Mouse (Mus musculus) lung, postnatal 25 days (tissue): ENCODE measurements around the gene Lig4.

Experiments
- DNase-seq: peaks from one replicate; pipeline ENCODE4 v3.0.0; 2022; ENCODE audit warnings: low spot score

The Lig4 gene

DNA sequence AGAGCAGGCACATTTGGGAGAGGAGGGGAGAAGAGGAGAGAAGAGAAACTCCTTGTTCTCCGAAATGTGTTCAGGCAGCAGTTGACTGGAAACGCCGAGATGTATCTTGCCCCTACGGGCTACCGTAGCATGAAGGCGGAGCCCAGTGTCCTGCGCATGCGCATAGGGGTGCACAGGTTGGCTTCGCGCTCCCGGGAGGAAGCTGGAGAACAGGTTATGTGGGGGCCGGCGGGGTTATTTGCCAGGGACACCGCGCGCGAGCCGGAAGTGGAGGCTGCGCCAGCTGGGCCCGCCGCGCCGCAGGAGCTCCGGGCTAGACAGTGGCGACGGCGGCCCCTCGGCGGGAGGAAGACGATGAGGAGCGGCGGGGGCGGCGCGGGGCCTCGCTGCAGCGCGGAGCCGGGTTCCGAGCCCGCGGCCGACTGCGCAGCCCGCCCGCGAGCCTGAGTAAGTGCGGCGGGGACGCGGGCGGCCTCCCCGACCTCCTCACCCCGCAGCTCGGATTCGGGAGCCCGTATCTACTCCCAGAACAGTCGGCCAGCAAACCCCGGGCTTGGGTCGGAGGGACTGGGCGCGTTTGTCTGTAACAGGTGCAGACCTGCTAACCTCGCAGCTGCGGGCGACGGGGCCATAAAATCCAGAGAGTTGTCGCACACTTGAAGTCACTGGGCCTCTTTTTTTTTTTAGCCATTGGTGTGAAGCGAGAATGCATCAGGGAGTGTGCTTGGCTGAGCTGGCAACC lies at the start of gene Lig4, which contains the start of gene Abhd13:
Gene Lig4, minus strand, starts transcription at position 114 of the 742 bp plus-strand sequence.
Gene Abhd13, plus strand, starts transcription at position 135 of the 742 bp plus-strand sequence.
- DNase-seq = peak; percentile 98

GRCm38 (mm10) chr8:10017231-10017630 lies 39.7 kb upstream of the Lig4 start:
- DNase-seq = peak; percentile 25

- DNase-seq = no peak
Observed at GRCm38 (mm10) chr8:10016252-10016651, 38.8 kb upstream of the Lig4 start.

GRCm38 (mm10) chr8:10007660-10008028 lies 30.2 kb upstream of the Lig4 start:
- DNase-seq = no peak

DNA sequence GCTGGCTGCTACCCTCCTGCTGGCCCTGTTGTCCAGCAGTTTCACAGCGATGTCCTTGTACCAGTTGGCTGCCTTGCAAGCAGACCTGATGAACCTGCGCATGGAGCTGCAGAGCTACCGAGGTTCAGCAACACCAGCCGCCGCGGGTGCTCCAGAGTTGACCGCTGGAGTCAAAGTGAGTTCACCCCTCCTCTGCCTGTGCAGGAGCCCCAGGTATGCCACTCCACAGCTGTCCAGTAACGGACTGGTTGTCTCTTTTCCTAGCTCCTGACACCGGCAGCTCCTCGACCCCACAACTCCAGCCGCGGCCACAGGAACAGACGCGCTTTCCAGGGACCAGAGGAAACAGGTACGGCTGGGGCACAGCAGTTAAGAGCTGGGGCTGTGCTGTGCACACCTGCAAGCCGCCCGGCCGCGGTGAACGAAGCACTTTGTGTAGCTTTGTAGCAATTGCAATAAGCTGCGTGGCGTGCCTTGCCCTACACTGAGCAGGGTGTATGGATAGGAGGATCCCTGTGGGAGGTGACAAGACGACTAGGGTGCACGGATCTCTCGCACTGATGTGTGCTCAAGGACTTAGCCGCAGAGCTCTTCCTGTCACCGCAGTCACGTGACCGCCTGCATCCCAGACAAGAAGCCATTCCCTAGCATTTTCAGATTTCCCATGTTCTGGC lies 29.6 kb upstream of the Lig4 start:
- no peak for DNase-seq

GRCm38 (mm10) chr8:10006156-10006985 lies 28.9 kb upstream of the Lig4 start, which contains the start of gene Tnfsf13b:
Gene Tnfsf13b, plus strand, starts transcription at chr8:10006467.
- DNase-seq = peak; percentile 22

- no peak for DNase-seq
Observed at GRCm38 (mm10) chr8:10004115-10004514, 26.6 kb upstream of the Lig4 start.

GRCm38 (mm10) chr8:9980188-9980587 lies 2.7 kb upstream of the Lig4 start:
- no peak for DNase-seq

- DNase-seq = no peak
Observed at GRCm38 (mm10) chr8:9979746-9980145, 2.3 kb upstream of the Lig4 start.

DNA sequence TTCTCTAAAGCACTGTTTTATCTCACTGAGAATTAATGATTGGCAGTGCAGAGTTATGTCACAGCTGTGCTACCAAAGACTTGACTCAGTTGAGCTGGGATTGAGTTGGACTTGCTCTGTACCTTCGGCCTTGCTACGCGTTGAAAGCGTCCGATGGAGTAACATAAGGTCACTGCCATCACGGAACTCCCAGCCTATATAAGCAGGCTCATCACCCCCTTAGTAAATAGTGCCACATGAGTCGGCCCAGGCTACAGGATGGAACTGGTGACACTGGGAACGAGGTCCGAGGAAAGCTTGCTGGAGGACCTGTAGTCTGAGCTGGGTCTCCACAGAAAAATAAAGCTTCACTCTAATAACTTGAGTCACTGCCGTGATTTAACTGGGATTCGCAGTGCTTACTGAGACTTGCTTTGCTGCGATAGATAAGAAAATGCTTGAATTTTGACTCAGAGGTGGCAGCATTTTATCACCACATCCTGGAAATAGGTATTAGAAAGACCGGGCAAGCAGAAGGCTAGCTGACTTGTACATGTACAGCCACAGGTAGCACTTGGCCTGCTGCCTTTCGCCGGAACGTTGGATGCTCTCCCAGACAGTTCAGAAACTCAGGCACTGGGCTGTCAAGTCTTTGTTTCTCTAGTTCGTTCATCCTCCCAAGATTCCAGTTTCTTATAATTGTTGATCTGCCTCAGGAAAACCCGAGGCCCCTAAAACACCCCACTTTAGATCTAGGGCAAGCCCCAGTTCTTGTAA lies 1.2 kb upstream of the Lig4 start:
- no peak for DNase-seq

- no peak for DNase-seq
Observed at GRCm38 (mm10) chr8:9977016-9977415, 470 bp downstream of the Lig4 start.

- DNase-seq = peak; percentile 99
Observed at GRCm38 (mm10) chr8:9975898-9976611, 1.4 kb downstream of the Lig4 start.

- DNase-seq = no peak
Observed at GRCm38 (mm10) chr8:9975276-9975675, 2.2 kb downstream of the Lig4 start.

GRCm38 (mm10) chr8:9971866-9972265 lies 5.6 kb downstream of the Lig4 start:
- DNase-seq = no peak

GRCm38 (mm10) chr8:9959919-9960318 lies 17.6 kb downstream of the Lig4 start:
- no peak for DNase-seq

DNA sequence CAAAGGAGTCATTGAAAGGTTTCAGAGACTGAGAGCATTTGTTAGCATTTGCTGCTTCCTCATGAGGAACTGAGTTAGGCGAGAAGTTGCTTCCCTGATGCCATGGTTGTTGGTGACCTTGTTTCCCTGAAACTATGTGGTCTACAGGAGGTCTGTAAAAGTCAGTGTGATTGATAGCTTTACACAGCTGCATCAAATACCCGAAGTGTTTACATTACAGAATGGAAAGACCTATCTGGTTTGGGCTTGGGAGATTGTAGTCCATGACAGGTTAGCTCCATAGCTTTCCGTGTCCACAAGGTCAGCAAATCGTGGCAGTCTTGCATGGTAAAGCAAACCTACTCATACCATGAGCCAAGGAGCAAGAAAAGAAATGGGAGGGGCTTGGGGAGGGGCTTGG lies 19.1 kb downstream of the Lig4 start:
- no peak for DNase-seq

GRCm38 (mm10) chr8:9949134-9949890 lies 28.2 kb downstream of the Lig4 start:
- DNase-seq = no peak

- no peak for DNase-seq
Observed at GRCm38 (mm10) chr8:9935574-9935973, 41.9 kb downstream of the Lig4 start.

- peak; percentile 85 for DNase-seq
Observed at GRCm38 (mm10) chr8:9934891-9935565, 42.5 kb downstream of the Lig4 start.

- peak; percentile 59 for DNase-seq
Observed at GRCm38 (mm10) chr8:9932711-9933110, 44.8 kb downstream of the Lig4 start.
